In the genomic region with DNA sequence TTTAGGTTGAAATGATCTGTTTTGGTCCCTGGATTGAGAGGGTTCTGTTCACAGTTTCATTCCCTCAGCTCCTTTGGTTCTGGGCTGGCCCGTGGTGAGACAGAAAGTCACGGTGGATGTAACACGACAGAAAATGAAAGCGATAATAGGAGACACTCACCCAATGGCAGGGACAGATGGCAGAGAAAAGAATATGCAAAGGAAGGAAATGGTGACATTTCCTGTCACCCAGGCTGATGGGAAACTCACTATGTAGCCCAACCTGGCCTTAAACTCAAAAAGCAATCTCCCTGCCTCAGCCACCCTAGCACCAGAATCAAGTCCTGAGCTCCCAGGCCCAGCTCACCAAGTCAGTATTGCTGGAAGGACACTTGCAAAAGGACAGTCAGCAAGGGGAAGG, we compare ENCODE assay signal across 9 mouse cellular contexts. TPM values are rescaled to one million over a fixed set of nuclear protein-coding genes. Genes with fewer than 3 reads are reported as not detected.
DNase-seq lines count a peak whose midpoint lies in the region; ATAC-seq lines count a peak whose summit lies in the region.
"Had no signal": no experiment of that assay in that cellular context is flagged by ENCODE, and none has a peak within 500 bp of the region (broad histone marks: within the 10 kb centered on the region; RNA-seq: fewer than 3 reads in every experiment).

No protein-coding gene starts in this region.

- H3K4me2 ChIP-seq in forebrain, embryonic 13.5 days, result peak overlapping the region; percentile 56
- H3K4me2 ChIP-seq in limb, embryonic 11.5 days (ENCODE audit: low read depth, severe bottlenecking), result 0 out of 2 replicates have a peak overlapping the region, but pooled peaks have one; percentile 17

- ATAC-seq in megakaryocyte, adult 5-6 weeks (ENCODE audit: poor library complexity, severe bottlenecking), result no peak
- ATAC-seq in forebrain, embryonic 13.5 days, result no peak
- ATAC-seq in limb, embryonic 11.5 days (ENCODE audit: insufficient number of reproducible peaks, low FRiP score, low TSS enrichment, low read depth), result no peak
- ATAC-seq: lung, postnatal 0 days had no signal

- no peak for DNase-seq in limb, embryonic 11.5 days (ENCODE audit: low spot score)
- no peak for DNase-seq in cerebellum, postnatal 25 days
- DNase-seq in adipocyte (ENCODE audit: low spot score), result no peak
- no peak for DNase-seq in thymus, postnatal 14 days

- peaks cover 6% of the 10 kb centered on the region for H3K27me3 ChIP-seq in megakaryocyte, embryonic 14.5 days (replicated peaks)
- peaks cover 58% of the 10 kb centered on the region for H3K27me3 ChIP-seq in forebrain, embryonic 13.5 days
- H3K27me3 ChIP-seq in limb, embryonic 11.5 days (ENCODE audit: control insufficient read depth, insufficient read depth, low read length), result peaks cover 35% of the 10 kb centered on the region

- peak overlapping the region; percentile 76 for H3K4me3 ChIP-seq in megakaryocyte, embryonic 14.5 days (replicated peaks)
- peak overlapping the region; percentile 24; the same call in 1 of the 2 replicates for H3K4me3 ChIP-seq in forebrain, embryonic 13.5 days
- 0 out of 2 replicates have a peak overlapping the region, but pooled peaks have one; percentile 5 for H3K4me3 ChIP-seq in limb, embryonic 11.5 days (ENCODE audit: low read depth, low read length)

- no peaks in the 10 kb centered on the region for H3K36me3 ChIP-seq in megakaryocyte, embryonic 14.5 days (replicated peaks; ENCODE audit: low read length)
- H3K36me3 ChIP-seq in forebrain, embryonic 13.5 days (ENCODE audit: poor library complexity, severe bottlenecking), result no peaks in the 10 kb centered on the region
- no peaks in the 10 kb centered on the region for H3K36me3 ChIP-seq in limb, embryonic 11.5 days (ENCODE audit: control insufficient read depth, insufficient read depth, low read length)

- WGBS in forebrain, embryonic 13.5 days, result 34% methylated on average over 4 of the region's 4 CpGs
- 45% methylated on average over 4 of the region's 4 CpGs for WGBS in limb, embryonic 11.5 days

- H3K4me1 ChIP-seq in megakaryocyte, embryonic 14.5 days, result no peaks in the 10 kb centered on the region
- H3K4me1 ChIP-seq in forebrain, embryonic 13.5 days, result peaks cover 17% of the 10 kb centered on the region
- H3K4me1 ChIP-seq in limb, embryonic 11.5 days (ENCODE audit: control insufficient read depth, insufficient read depth, low read length), result no peaks in the 10 kb centered on the region

- no peak overlapping the region; the same call in 1 of the 2 replicates for H3K9ac ChIP-seq in forebrain, embryonic 13.5 days
- H3K9ac ChIP-seq in limb, embryonic 11.5 days (ENCODE audit: low read length), result no peak overlapping the region

- H3K27ac ChIP-seq in forebrain, embryonic 13.5 days, result no peak overlapping the region
- H3K27ac ChIP-seq in limb, embryonic 11.5 days (replicated peaks; ENCODE audit: low read depth, low read length), result no peak overlapping the region

- H3K9me3 ChIP-seq in megakaryocyte, embryonic 14.5 days, result peaks cover 36% of the 10 kb centered on the region
- H3K9me3 ChIP-seq in forebrain, embryonic 13.5 days (replicated peaks), result no peaks in the 10 kb centered on the region
- no peaks in the 10 kb centered on the region for H3K9me3 ChIP-seq in limb, embryonic 11.5 days (ENCODE audit: control insufficient read depth, low read length)

RNA-seq across cellular contexts. Expression of a gene that starts 11.0 kb away (rescaled TPM):
- not detected in 2 replicates for polyA plus RNA-seq in megakaryocyte, embryonic 14.5 days (2012; ENCODE audit: insufficient read depth, low replicate concordance)
- not detected in 2 replicates for total RNA-seq in megakaryocyte, adult 5-6 weeks (2015)
- 0.07 TPM in 1 of 2 replicates, not detected in the other for total RNA-seq in megakaryocyte, adult 5-6 weeks (2017)
- 0.57 TPM in 2 replicates for polyA plus RNA-seq in forebrain, embryonic 13.5 days (2015; fragmentation: Nextera tagmentation; extraction: Ambion mirVana)
- polyA plus RNA-seq in limb, embryonic 11.5 days (2014; fragmentation: Nextera tagmentation; extraction: Ambion mirVana), result 0.47 and 0.60 TPM in 2 replicates
- total RNA-seq: common myeloid progenitor, adult 5-6 weeks had no signal

Comparison
In these comparisons a context has a peak if more than half of its experiments do, and no peak if none do; other contexts are left out.
1. H3K4me3 ChIP-seq: peak in every context shown above with its lines; median percentile 76 in megakaryocyte, embryonic 14.5 days; 24 in forebrain, embryonic 13.5 days; 5 in limb, embryonic 11.5 days.